Mouse (Mus musculus) common myeloid progenitor, adult 5-6 weeks (primary cell): ENCODE measurements around the gene AW209491. TPM values are rescaled to one million over a fixed set of nuclear protein-coding genes. Genes with fewer than 3 reads are reported as not detected.
A peak's percentile ranks its signal among the peaks of the same experiment; 100 is the strongest.

ENCODE experiments used
- ATAC-seq: replicated peaks from 2 replicates; pipeline ENCODE4 v1.8.0; 2016; ENCODE audit warnings: low read depth, mild to moderate bottlenecking, moderate TSS enrichment, inconsistent platforms; ENCODE audit not compliant: poor library complexity, severe bottlenecking
- total RNA-seq: library from RNA; stranded (forward); fragments of 200-1000, 187-1606 nt; gene quantifications from 2 replicates; pipeline ENCODE4 v1.2.3, GENCODE M21; 2017

AW209491 gene
- total RNA-seq, result 20.1 and 25.3 TPM in 2 replicates

GRCm38 (mm10) chr13:14629726-14630641 lies at the start of gene AW209491:
Gene AW209491 (plus strand): TSS chr13:14630154.
- ATAC-seq, result peak; percentile 99

DNA sequence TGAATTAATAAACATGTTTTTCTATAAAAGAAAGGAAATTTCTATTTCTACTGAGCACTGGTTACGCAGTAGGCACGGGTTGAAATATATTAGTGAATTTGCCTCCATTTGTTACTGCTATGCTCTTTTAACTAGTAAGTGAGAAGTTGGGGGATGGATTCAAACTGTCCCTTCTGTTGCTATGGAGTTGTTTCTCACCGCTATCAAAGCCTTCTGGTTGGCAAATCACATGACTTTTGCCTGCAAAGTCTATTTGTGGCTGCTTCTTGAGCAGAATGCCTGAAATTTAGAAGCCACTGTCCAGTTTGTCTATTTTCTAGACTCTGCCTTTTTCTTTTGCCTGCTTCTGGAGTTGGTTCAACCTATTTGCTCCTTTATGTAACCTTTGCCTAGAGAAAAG lies 49.6 kb upstream of the AW209491 start:
- no peak for ATAC-seq

DNA sequence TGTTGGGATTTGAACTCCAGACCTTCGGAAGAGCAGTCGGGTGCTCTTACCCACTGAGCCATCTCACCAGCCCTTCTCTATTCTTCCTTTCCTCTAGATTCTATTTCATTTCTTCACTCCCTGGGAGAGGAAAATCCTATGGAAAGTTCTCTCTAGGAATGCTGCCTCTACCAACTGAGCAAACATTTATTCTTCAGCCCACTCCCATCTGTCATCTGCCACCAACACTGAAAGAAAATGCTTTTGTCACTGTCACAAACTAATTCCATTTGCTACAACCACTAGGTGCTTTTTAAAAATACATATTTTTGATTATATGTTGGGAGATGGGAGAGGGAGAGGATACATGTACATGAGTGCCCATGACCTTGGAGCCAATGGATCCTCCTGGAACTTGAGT lies 27.2 kb upstream of the AW209491 start:
- no peak for ATAC-seq

DNA sequence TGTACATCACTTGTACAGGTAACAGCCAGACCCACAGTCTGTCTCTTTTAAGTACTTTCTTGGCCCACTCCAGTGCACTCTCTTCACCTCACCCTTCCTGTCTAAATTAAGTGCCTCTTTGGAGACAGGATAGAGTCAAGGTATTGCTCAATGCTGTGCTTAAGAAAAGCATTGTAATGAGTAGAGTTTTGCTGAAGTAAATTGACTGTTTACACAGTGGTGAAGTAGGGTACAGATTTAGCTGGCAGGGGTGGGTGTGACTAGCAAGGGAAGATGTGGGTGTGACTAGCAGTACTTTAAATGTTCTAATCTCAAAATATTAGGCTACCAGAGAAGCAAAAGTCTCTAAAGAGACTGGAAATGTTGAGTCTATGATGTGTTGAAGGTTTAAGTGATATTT lies 22.3 kb upstream of the AW209491 start:
- ATAC-seq, result no peak

GRCm38 (mm10) chr13:14612463-14612862 lies 17.5 kb upstream of the AW209491 start:
- ATAC-seq, result no peak

GRCm38 (mm10) chr13:14612926-14613529 lies 16.9 kb upstream of the AW209491 start, which contains the start of the genes Mrpl32 and Psma2:
Gene Mrpl32 (minus strand): TSS chr13:14613165.
Gene Psma2 (plus strand): TSS chr13:14613240.
- ATAC-seq, result peak; percentile 94

GRCm38 (mm10) chr13:14613553-14613952 lies 16.4 kb upstream of the AW209491 start:
- ATAC-seq, result peak; percentile 19

- ATAC-seq, result peak; percentile 99
These were observed 11.2 kb upstream of the AW209491 start for GRCm38 (mm10) chr13:14618724-14619123.

DNA sequence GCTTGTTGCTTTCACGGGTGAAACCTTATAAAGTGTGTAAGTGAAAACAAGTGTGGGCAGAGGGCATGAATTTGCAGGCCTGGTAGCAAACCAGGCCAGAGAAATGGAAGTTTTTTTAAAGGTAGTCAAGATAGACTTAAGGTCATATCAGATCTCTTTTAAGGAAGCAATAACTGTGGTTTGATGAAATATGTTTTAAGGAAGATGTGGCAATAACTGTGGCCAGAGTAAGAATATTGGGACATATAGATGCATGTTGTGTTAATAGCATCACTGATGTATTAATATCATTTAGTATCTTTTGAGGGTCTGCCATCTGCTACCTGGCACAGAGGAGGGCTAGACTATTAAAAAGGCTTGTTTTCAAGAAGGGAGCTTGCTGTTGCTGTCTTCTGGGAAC lies 10.0 kb downstream of the AW209491 start:
- peak; percentile 84 for ATAC-seq

DNA sequence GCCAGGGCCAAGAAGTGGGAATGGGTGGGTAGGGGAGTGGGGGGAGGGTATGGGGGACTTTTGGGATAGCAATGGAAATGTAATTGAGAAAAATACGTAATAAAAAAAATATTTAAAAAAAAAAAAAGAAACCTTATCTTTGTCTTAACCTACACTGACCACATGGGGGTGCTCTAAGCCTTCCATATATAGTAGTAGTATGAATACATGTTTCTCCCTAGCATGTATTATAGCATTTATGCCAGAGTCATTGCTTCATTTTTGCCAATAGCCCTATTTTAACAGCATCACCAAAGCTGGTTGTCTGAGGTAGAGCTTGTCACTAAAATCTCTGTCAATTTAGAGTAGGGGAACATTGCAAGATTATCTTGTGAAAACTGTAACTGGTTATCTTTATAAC lies 19.3 kb downstream of the AW209491 start:
- ATAC-seq, result peak; percentile 85

DNA sequence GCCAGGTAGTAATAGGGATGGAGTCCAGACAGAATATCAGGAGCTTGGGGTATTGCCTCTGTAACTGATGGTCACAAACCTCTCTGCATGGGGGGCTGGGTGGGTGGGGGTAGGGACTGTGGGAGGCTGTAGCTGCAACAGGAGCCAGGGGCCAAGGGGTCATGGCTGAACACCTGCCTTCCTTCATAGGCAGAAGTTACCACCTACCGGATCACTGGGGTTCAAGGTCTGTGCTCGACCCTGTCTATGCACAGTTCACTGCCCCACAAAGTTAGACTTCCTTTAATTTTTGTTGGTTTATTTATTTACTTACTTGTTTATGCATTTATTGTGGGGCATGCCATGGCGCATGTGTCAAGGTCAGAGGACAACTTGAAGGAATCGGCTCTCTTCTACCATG lies 37.2 kb downstream of the AW209491 start:
- no peak for ATAC-seq

DNA sequence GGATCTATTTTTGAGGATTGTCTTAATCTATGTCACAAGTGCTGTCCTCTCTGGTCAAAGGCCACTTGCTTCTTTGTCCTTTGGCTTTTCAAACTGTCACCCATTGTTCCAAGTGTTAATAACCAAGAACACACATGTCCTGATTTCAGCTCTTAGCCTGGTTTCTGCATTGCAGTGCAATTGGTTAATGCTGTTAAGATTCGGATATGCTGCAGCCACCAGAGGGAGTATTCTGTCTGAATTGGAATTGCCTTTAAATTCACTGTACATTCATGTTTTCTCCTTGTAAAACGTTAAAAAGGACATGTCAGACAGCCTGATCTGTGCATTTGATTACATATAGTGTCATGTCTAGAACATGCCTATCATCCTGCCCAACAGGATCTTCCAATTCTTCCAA lies 40.4 kb downstream of the AW209491 start:
- ATAC-seq, result 0 out of 2 replicates have a peak, but pooled peaks have one; percentile 32

Other genes starting within 250 kb of the AW209491 start
- gene Hecw1, start 106.9 kb upstream of the AW209491 start, total RNA-seq, result not detected in 2 replicates
- 95.1 and 136 TPM in 2 replicates for gene Mrpl32, start 17.0 kb upstream of the AW209491 start, total RNA-seq
- 78.1 and 86.7 TPM in 2 replicates for gene Psma2, start 16.9 kb upstream of the AW209491 start, total RNA-seq